Mouse (Mus musculus) embryonic fibroblast, embryonic 13.5 days (primary cell): ENCODE measurements around the gene Rps9. TPM values are rescaled to one million over a fixed set of nuclear protein-coding genes. Genes with fewer than 3 reads are reported as not detected.
"Not testable (repeated sequence)": the region's sequence is repeated elsewhere in the genome, so short reads cannot be mapped to it uniquely, and the experiment has no call there.

Source experiments
- H3K27ac ChIP-seq: 2 replicates; pipeline ENCODE4 v1.5.1; 2012; ENCODE audit warnings: low read length, control low read depth, inconsistent platforms; ENCODE audit not compliant: insufficient read depth
- H3K4me1 ChIP-seq: 2 replicates; pipeline ENCODE4 v1.6.1; 2011; ENCODE audit warnings: low read length; ENCODE audit not compliant: control insufficient read depth, insufficient read depth
- H3K4me3 ChIP-seq: 2 replicates; pipeline ENCODE4 v1.5.1; 2011; ENCODE audit warnings: mild to moderate bottlenecking, control low read depth, low read length; ENCODE audit not compliant: insufficient read depth
- CTCF ChIP-seq: IDR thresholded peaks from 2 replicates; pipeline ENCODE4 v1.5.1; 2011; ENCODE audit warnings: mild to moderate bottlenecking, control low read depth, low read length, moderate library complexity, borderline replicate concordance; ENCODE audit not compliant: insufficient read depth
- POLR2A ChIP-seq: IDR thresholded peaks from 2 replicates; pipeline ENCODE4 v1.6.1; 2011; ENCODE audit warnings: low read depth, mild to moderate bottlenecking, control low read depth, low read length, moderate library complexity
- polyA plus RNA-seq: library from polyadenylated mRNA; stranded (reverse); fragments of >200 nt; gene quantifications from 2 replicates; pipeline ENCODE4 v1.2.4, GENCODE M21; 2011; ENCODE audit warnings: low read depth; ENCODE audit not compliant: missing spikeins, insufficient read length

The Rps9 gene
- polyA plus RNA-seq, 1 experiment: 1,255 TPM

DNA sequence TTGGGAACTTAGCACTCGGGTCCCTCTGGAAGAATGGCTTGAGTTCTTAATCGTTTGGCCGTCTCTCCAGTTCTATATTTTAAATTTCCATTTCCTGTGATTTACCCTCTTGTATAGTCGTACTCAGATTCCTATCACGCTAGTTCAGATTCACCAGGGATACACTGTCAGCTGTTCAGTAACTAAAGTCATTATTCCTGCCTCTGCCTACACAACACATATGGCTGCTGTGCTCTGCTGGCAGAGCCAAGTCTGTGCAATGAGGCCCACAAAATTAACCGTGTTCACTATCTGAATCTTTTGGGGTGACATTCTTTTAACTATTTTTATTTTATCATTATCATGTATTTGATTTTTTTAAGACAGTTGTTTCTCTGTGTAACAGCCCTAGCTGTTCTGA, 5.3 kb upstream of the Rps9 start:
- Histone ChIP-seq H3K4me1 (no peaks in the 10 kb centered on the region), H3K4me3 (no peak overlapping the region), H3K27ac (no peak overlapping the region)
- TF ChIP-seq POLR2A (no peak), CTCF (no peak)

DNA sequence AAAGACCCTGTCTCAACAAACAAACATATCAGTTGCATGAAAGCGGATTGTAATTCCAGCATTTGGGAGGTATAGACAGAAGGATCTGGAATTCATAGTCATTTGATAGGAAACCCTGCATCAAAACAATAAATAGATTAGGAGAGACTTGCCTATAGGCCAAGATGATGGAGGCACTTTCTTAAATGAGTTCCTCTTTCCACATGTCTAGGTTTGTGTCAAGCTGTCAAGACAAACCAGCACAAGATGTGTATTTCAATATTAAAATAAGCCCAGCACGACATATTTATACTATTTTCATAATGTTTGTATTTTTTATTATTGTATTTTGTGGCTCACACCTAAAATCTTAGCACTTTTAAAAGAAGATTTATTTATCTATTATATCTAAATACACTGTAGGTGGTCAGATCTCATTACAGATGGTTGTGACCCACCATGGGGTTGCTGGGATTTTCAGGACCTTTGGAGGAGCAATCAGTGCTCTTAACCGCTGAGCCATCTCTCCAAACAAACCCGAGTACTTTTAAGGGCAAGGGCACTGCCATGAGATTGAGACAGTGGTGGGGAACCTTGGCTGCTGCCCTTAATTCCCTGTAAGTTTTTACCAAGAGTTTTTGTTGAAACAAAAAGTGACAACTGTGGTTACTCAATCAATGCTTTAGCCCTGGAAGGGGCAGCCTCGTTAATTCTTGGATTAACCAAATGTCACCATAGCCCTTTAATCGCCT, 480 bp upstream of the Rps9 start:
- no peak overlapping the region for H3K4me3 ChIP-seq
- TF ChIP-seq POLR2A (no peak), CTCF (no peak)
- peaks cover 5% of the 10 kb centered on the region for H3K4me1 ChIP-seq
- peak overlapping the region; percentile 17; the same call in 1 of the 2 replicates for H3K27ac ChIP-seq

- Histone ChIP-seq H3K4me3 (peak overlapping the region; percentile 83), H3K4me1 (peaks cover 5% of the 10 kb centered on the region), H3K27ac (peak overlapping the region; percentile 89)
- TF ChIP-seq CTCF: no peak
- TF ChIP-seq POLR2A: no peak; the same call in none of the 2 replicates
Measured at GRCm38 (mm10) chr7:3704475-3704874, 682 bp downstream of the Rps9 start.

- Histone ChIP-seq H3K27ac (peak overlapping the region; percentile 20; the same call in 1 of the 2 replicates), H3K4me3 (peak overlapping the region; percentile 83)
- not testable (repeated sequence) for H3K4me1 ChIP-seq
Measured at GRCm38 (mm10) chr7:3705461-3705860, 1.7 kb downstream of the Rps9 start.

GRCm38 (mm10) chr7:3705911-3706310, 2.1 kb downstream of the Rps9 start:
- TF ChIP-seq CTCF (no peak), POLR2A (no peak)
- Histone ChIP-seq H3K27ac (peak overlapping the region; percentile 25; the same call in 1 of the 2 replicates), H3K4me1 (peaks cover 5% of the 10 kb centered on the region), H3K4me3 (peak overlapping the region; percentile 83)

DNA sequence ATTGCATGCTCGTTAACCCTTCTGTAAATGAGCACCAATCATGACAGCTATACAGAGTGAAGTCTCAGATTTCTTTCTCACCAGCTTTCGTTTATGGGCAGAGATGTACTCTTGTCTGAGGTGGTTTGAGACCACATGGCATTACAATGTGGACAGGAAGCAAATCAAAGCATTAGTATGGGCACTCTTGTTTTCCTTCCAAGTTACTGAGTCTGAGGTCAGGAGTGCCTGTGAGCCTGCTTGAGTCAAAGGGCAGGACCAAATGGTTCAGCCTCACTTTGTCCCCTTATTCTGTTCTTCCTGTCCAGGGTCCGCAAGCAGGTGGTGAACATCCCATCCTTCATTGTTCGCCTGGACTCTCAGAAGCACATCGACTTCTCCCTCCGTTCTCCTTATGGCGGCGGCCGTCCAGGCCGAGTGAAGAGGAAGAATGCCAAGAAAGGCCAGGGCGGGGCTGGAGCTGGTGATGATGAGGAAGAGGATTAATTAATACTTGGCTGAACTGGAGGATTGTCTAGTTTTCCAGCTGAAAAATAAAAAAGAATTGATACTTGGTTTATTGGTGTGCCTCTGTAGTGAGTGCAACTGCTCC, 2.6 kb downstream of the Rps9 start:
- Histone ChIP-seq H3K4me1 (peaks cover 5% of the 10 kb centered on the region), H3K27ac (peak overlapping the region; percentile 44), H3K4me3 (peak overlapping the region; percentile 83)
- TF ChIP-seq CTCF: no peak
- TF ChIP-seq POLR2A: no peak

GRCm38 (mm10) chr7:3707027-3707426, 3.2 kb downstream of the Rps9 start:
- TF ChIP-seq CTCF (no peak), POLR2A (no peak; the same call in 1 of the 2 replicates)
- Histone ChIP-seq H3K27ac (peak overlapping the region; percentile 44; the same call in 1 of the 2 replicates), H3K4me3 (peak overlapping the region; percentile 83), H3K4me1 (peaks cover 5% of the 10 kb centered on the region)

DNA sequence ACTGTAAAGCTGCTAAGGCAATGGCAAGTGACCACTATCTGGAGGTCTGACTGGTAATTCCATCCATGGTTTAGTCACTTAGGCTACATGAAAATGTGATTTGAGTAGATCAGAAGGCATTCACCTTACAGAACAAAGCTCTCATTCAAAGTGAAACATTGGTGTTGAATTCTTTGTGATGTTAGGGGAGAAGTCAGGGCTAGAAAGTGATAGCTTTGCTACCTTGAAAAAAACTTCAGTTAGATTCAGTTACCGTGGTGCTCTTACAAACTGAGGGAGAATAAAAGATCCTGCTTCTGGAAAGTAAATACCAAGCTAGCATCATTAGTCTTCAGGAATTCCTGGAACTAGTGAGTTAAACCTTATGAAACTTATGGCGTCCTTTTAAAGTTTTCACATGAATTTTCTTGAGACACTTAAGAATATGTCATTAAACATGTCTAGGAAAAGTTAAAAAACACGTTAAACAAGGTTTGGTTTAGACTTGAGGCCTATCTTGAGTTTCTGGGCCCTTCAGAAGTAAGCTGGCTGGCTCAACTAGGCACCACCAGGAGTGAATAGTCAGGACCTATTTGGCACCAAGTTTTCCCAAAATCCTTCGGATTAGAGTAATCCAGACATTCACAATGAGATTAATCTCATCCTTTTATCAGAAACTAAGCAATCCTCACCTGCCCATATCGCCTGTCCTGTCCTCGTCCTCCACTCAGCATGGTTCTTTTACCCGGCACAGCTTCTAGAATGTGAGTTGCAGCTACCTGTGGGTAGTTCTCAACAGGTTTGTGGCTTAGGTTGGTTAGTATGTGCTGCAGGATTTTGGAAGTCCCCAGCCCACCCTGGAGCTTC, 4.0 kb downstream of the Rps9 start:
- Histone ChIP-seq H3K4me1 (peaks cover 5% of the 10 kb centered on the region), H3K4me3 (no peak overlapping the region), H3K27ac (0 out of 2 replicates have a peak overlapping the region, but pooled peaks have one; percentile 8)
- peak; percentile 64; the same call in 1 of the 2 replicates for TF ChIP-seq POLR2A
- TF ChIP-seq CTCF: no peak

DNA sequence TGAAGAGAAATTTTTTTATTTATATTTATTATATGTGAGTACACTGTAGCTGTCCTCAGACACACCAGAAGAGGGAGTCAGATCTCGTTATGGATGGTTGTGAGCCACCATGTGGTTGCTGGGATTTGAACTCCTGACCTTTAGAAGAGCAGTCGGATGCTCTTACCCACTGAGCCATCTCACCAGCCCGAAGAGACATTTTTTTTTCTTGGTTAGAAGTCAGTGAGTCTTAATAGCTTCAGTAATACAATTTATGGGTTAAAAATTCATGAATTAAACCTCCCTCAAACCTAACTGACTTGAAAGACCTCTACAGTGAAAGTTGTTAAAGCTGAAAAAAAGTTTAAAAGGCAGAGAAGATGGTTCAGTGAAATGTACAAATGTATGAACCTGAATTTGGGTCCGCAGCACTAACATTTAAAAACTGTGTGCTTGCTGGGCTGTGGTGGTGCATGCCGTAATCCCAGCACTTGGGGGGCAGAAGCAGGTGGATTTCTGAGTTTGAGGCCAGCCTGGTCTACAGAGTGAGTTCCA, 4.7 kb downstream of the Rps9 start:
- H3K4me3 ChIP-seq, H3K27ac ChIP-seq, H3K4me1 ChIP-seq: not testable (repeated sequence)
